Mouse (Mus musculus) neural tube, embryonic 13.5 days (tissue): ENCODE data around the gene 5830473C10Rik. TPM values are rescaled to one million over a fixed set of nuclear protein-coding genes. Genes with fewer than 3 reads are reported as not detected.

Experiments used
- ATAC-seq: fragments of 200-750 bp; cut with Nextera tagmentation; 2 replicates; pipeline ENCODE4 v1.8.0; 2017; ENCODE audit warnings: low read depth, mild to moderate bottlenecking, moderate TSS enrichment, moderate library complexity
- H3K27ac ChIP-seq: fragments of 300-500 bp; sonication (generic); replicated peaks from 2 replicates; pipeline ENCODE4 v1.5.1; 2015; ENCODE audit warnings: moderate library complexity, mild to moderate bottlenecking, inconsistent platforms
- H3K27me3 ChIP-seq: fragments of 300-500 bp; sonication (generic); 2 replicates; pipeline ENCODE4 v1.6.1; 2015; ENCODE audit warnings: mild to moderate bottlenecking, inconsistent platforms
- H3K36me3 ChIP-seq: fragments of 300-500 bp; sonication (generic); 2 replicates; pipeline ENCODE4 v1.6.1; 2015; ENCODE audit warnings: mild to moderate bottlenecking, inconsistent platforms
- H3K4me1 ChIP-seq: fragments of 300-500 bp; sonication (generic); replicated peaks from 2 replicates; pipeline ENCODE4 v1.6.1; 2015; ENCODE audit warnings: inconsistent platforms
- H3K4me2 ChIP-seq: fragments of 300-500 bp; sonication (generic); 2 replicates; pipeline ENCODE4 v1.6.1; 2015; ENCODE audit warnings: inconsistent platforms, mild to moderate bottlenecking, moderate library complexity
- H3K4me3 ChIP-seq: fragments of 300-500 bp; sonication (generic); 2 replicates; pipeline ENCODE4 v1.5.1; 2015; ENCODE audit warnings: mild to moderate bottlenecking, inconsistent platforms
- H3K9ac ChIP-seq: fragments of 300-500 bp; sonication (generic); 2 replicates; pipeline ENCODE4 v1.6.1; 2015; ENCODE audit warnings: moderate library complexity, mild to moderate bottlenecking, inconsistent platforms
- H3K9me3 ChIP-seq: fragments of 300-500 bp; sonication (generic); 2 replicates; pipeline ENCODE4 v1.6.1; 2016; ENCODE audit warnings: inconsistent platforms
- WGBS: fragments of 180-500 bp; shearing (Covaris S2); methylation state at CpG from one replicate; pipeline ENCODE4 v1.1.7; 2015; 5-methylcytosine and 5-hydroxymethylcytosine counted together
- polyA plus RNA-seq: library from polyadenylated mRNA; unstranded; fragments of >200 nt; fragmentation: Nextera tagmentation; extraction: Ambion mirVana; gene quantifications from 2 replicates; pipeline ENCODE4 v1.2.1, GENCODE M21; 2015

The 5830473C10Rik gene
- polyA plus RNA-seq, result not detected in 2 replicates

DNA sequence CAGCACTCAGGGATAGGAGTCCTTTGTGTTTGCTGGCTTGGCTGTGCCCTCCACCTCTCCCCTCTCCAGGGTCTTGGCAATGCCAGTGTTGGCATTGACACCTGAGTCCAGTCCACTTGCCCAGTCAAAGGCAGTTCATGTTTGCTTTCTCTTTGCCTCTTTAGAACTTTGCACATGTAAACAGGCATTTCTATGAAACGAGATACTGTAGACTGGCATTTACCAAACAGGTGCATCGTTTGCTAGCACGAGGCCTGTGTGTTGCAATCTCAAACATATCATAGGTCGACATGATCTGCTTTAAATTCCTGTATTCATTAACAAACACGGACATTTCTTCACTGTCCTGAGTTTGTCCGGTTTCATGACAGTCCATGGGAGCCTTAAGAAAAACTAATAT lies at the start of gene 5830473C10Rik:
TSS of gene 5830473C10Rik (plus strand) at position 365 of the 400 bp plus-strand sequence.
- ATAC-seq, result no peak
- Histone ChIP-seq H3K9ac (no peak within 1 kb of the TSS), H3K27me3 (no peaks in the 10 kb centered on the region), H3K36me3 (no peaks in the 10 kb centered on the region), H3K27ac (no peak within 1 kb of the TSS), H3K4me2 (no peak within 1 kb of the TSS), H3K4me3 (no peak within 1 kb of the TSS), H3K9me3 (no peaks in the 10 kb centered on the region), H3K4me1 (no peaks in the 10 kb centered on the region)
- WGBS, result 94% methylated on average over 6 of the region's 6 CpGs

DNA sequence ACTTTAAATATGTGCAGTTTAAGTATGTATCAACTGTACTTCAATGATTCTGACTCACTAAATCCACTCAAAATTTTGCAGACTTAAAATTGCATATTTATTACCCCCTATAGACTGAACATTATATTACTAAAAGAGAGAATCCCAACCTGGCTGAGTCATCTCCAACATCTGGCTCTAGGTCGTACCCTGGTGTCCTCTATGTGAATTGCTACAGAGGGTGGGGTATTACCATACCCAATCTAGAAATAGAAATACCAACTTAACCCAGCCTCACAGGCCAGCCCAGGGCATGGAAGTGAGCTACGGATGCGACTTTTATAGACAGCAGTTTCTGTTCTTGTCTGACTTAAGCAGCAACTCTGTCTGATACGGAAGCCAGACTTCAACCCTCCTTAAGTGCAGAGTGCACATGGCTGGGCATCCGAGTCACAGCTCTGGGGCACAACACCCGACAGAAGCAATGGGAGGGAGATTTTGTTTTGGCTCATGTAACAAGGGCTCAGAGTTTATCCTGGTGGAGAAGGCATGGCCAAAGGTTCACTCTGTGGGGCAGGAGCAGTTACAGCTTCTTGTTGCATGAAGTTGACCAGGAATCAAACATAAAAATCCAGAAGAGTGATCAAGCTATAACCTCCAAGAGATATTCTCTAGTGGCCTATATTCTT lies 48.5 kb upstream of the 5830473C10Rik start:
- no peaks in the 10 kb centered on the region for H3K36me3 ChIP-seq
- no peak overlapping the region for H3K4me3 ChIP-seq
- H3K27ac ChIP-seq, result no peak overlapping the region
- no peaks in the 10 kb centered on the region for H3K27me3 ChIP-seq
- H3K4me1 ChIP-seq, result no peaks in the 10 kb centered on the region
- no peaks in the 10 kb centered on the region for H3K9me3 ChIP-seq
- no peak overlapping the region for H3K9ac ChIP-seq
- 88% methylated on average over 6 of the region's 6 CpGs for WGBS
- H3K4me2 ChIP-seq, result no peak overlapping the region
- ATAC-seq, result no peak

DNA sequence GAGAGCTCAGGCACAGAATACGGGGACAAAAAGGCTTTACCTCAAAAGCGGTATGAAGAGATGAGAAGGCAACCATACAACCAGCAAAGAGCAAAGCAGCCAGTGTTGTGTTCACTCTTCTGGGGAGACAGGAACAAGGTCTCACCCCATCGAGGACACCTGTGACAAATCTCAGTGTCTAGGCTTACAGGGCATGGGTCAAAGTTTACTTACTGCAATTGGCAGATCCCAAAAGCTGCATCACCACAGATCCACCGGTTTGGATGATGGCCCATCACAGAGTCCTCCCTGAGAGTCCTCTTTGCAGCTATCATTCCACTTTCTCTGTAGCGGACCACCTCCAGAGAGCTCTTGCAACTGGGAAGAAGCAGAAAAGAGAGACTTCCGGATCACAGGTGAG lies 45.3 kb upstream of the 5830473C10Rik start:
- ATAC-seq, result no peak
- H3K4me1 ChIP-seq, result no peaks in the 10 kb centered on the region
- H3K27ac ChIP-seq, result no peak overlapping the region
- no peaks in the 10 kb centered on the region for H3K27me3 ChIP-seq
- H3K4me2 ChIP-seq, result no peak overlapping the region
- no peak overlapping the region for H3K4me3 ChIP-seq
- 91% methylated on average over 6 of the region's 6 CpGs for WGBS
- H3K9me3 ChIP-seq, result no peaks in the 10 kb centered on the region
- H3K9ac ChIP-seq, result no peak overlapping the region
- no peaks in the 10 kb centered on the region for H3K36me3 ChIP-seq

DNA sequence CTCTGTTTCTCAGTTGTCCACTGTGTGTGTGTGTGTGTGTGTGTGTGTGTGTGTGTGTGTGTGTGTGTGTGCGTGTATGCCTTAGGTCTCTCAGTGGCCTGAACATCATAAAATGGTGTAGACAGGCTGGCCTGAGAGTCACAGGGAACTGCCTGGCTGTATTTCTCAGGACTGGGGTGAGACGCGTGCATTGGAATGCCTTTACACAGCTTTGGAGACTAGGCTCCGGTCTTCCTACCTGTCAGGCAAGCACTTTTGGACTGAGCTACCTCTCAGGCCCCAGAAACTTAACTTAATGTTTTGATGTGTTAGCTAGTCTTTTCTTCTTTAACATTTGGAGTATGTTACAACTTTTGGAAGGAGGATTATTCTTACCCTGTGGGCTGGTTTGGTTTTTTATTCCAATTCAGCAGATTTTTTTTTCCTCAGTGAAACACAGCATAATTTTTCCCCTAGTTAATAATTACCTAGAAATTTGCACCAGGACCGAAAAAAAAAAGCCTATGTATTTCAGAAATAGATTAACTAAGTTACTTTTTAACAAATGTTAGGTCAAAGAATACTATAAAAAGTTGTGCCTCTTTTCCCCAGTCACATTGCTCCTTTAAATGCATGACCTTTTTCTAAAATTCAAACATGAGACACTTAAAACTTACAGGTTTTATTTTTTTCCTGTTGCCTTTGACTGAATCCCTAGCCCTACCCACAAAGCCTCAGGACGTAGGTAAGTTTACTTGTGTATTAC lies 42.4 kb upstream of the 5830473C10Rik start, which contains the start of gene Afm:
TSS of gene Afm (plus strand) at position 577 of the 745 bp plus-strand sequence.
- H3K4me1 ChIP-seq, result no peaks in the 10 kb centered on the region
- 84% methylated on average over 6 of the region's 6 CpGs for WGBS
- ATAC-seq, result no peak
- H3K9me3 ChIP-seq, result no peaks in the 10 kb centered on the region
- no peak within 1 kb of the TSS for H3K9ac ChIP-seq
- H3K36me3 ChIP-seq, result no peaks in the 10 kb centered on the region
- no peak within 1 kb of the TSS for H3K4me2 ChIP-seq
- no peak within 1 kb of the TSS for H3K4me3 ChIP-seq
- H3K27me3 ChIP-seq, result no peaks in the 10 kb centered on the region
- H3K27ac ChIP-seq, result no peak within 1 kb of the TSS

DNA sequence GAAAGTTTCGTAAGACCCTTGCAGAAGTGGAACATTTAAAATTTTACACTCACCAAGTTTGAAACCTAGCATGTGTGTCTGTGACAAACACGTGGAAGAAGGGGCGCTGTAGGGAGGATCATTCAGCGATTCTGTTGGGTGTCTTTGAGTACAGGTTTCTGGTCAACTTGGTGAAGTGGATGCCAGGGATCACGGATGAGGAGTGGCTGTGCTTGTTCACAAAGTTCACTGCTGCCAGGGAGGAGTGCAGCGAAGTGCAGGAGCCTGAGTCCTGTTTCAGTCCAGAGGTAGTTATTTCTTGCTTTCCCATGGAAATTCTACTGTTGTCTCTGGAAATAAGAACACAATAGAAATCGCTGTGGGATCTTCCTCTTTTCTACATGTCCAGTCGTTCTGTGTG lies 9.7 kb upstream of the 5830473C10Rik start:
- Histone ChIP-seq H3K9ac (no peak overlapping the region), H3K27me3 (no peaks in the 10 kb centered on the region), H3K4me1 (no peaks in the 10 kb centered on the region), H3K27ac (no peak overlapping the region), H3K9me3 (no peaks in the 10 kb centered on the region), H3K36me3 (no peaks in the 10 kb centered on the region), H3K4me3 (no peak overlapping the region), H3K4me2 (no peak overlapping the region)
- 88% methylated on average over 8 of the region's 8 CpGs for WGBS
- no peak for ATAC-seq

DNA sequence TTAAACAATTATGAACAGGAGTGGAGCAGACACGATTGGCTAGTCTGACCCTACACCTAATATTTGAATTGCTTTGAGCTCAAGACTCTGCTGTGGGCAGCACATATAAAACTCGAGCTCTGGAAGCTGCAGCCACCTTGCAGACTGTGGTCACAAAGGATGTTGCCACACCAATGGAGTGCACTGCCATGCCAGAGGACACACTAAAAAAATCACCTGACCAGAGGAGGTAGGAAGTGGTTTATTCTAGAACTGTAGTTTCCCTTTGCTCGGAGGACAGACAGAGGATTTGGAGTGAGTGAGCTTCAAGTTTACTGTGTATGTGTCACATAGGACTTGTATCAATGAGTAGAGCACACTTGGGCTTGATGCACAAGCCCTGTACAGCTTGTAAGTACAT lies 4.9 kb upstream of the 5830473C10Rik start:
- ATAC-seq, result no peak
- Histone ChIP-seq H3K4me1 (no peaks in the 10 kb centered on the region), H3K4me3 (no peak overlapping the region), H3K36me3 (no peaks in the 10 kb centered on the region), H3K9me3 (no peaks in the 10 kb centered on the region), H3K9ac (no peak overlapping the region), H3K27me3 (no peaks in the 10 kb centered on the region), H3K27ac (no peak overlapping the region), H3K4me2 (no peak overlapping the region)
- WGBS, result 82% methylated on average over 3 of the region's 3 CpGs

DNA sequence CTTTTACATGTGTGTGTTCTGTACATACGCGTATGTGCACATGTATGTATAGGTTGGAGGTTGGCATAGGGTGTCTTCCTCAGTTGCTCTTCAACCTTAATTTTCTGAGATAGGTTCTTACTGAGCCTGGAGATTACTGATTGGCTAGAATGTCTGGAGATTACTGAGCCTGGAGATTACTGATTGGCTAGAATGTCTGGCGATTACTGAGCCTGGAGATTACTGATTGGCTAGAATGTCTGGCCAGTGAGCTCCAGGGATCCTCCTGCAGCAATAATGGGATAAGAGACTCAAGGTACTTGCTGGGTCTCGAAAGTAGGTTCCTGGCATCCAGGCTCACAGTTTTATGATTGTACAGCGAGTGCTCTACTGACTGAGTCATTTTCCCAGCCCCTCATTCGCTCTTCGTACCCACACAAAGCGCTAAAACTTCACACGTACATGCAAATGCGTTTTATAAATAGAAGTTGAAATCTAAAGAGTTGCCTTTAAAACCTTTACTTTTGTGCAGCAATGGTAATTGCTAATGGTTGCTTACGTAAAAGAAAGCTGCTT lies 891 bp downstream of the 5830473C10Rik start:
- Histone ChIP-seq H3K4me1 (no peaks in the 10 kb centered on the region), H3K27ac (no peak overlapping the region), H3K4me3 (no peak overlapping the region), H3K36me3 (no peaks in the 10 kb centered on the region), H3K4me2 (no peak overlapping the region), H3K9me3 (no peaks in the 10 kb centered on the region), H3K9ac (no peak overlapping the region), H3K27me3 (no peaks in the 10 kb centered on the region)
- no peak for ATAC-seq
- WGBS, result 93% methylated on average over 11 of the region's 11 CpGs

DNA sequence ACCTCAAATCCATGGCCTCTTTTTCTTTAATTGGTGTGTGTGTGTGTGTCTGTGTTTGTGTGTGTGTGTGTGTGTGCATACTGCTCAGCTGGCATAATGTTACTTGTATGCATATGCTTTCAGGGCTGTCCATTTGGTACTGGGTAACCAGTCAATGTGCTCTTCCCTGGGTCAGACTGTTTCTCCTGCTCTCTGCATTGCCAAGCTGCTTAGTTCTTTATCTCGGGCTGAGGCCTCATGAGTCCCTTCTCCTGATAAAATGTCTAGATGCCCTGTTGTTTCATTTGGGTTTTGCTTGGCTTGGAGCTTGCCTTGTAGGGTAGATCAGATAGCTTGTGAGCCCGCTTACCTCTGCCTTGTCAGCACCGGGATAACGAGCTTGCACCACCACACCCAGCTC lies 2.0 kb downstream of the 5830473C10Rik start:
- 92% methylated on average over 4 of the region's 4 CpGs for WGBS
- ATAC-seq, result no peak
- H3K27me3 ChIP-seq, result no peaks in the 10 kb centered on the region

DNA sequence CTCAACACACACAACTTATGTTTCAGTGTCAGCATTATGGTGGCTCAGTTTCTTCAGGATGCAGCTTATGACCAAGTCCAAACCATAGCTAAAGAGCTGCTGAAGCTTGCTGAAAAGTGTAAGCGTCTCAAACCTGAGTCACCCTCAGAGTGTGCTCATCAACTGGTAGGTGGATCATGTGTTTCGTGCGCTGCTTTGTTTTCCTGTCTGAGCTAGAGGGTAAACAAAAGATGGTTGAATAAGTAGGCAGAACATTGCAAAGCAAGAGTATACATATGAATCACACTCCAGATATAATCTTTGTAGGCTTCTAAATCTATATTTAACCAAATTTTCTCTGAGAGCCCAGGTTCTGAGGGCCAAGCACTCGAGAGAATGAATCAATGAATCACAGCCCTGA lies 3.3 kb downstream of the 5830473C10Rik start:
- H3K36me3 ChIP-seq, result no peaks in the 10 kb centered on the region
- no peak for ATAC-seq
- no peaks in the 10 kb centered on the region for H3K27me3 ChIP-seq
- H3K4me1 ChIP-seq, result no peaks in the 10 kb centered on the region
- no peak overlapping the region for H3K4me3 ChIP-seq
- H3K27ac ChIP-seq, result no peak overlapping the region
- H3K4me2 ChIP-seq, result no peak overlapping the region
- no peak overlapping the region for H3K9ac ChIP-seq
- no peaks in the 10 kb centered on the region for H3K9me3 ChIP-seq
- WGBS, result 89% methylated on average over 4 of the region's 4 CpGs

More for the DNA sequence above, 2.0 kb downstream of the 5830473C10Rik start:
- H3K27ac ChIP-seq, result no peak overlapping the region
- no peaks in the 10 kb centered on the region for H3K4me1 ChIP-seq
- no peak overlapping the region for H3K4me2 ChIP-seq
- H3K4me3 ChIP-seq, result no peak overlapping the region
- H3K36me3 ChIP-seq, result no peaks in the 10 kb centered on the region
- no peak overlapping the region for H3K9ac ChIP-seq
- no peaks in the 10 kb centered on the region for H3K9me3 ChIP-seq

DNA sequence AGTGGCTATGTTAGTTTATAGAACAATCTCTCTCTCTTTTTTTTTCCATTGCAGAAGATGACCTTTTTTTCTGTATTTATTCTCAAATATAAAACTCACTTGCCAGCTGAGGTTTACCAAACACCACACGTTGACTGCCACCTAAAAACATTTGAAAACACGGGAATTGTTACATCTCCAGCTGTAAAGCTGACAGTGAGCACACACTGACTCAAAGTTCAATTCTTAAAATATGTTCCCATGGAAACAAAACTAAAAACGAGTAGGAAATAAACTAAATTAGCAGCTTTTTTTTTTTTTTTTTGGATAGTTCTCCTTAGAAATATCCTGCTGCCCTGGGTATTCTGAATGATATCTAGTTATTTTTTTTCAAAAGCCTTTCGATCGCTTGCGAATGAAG lies 4.3 kb downstream of the 5830473C10Rik start:
- H3K9me3 ChIP-seq, result no peaks in the 10 kb centered on the region
- H3K4me1 ChIP-seq, result no peaks in the 10 kb centered on the region
- ATAC-seq, result no peak
- H3K27ac ChIP-seq, result no peak overlapping the region
- no peaks in the 10 kb centered on the region for H3K36me3 ChIP-seq
- H3K4me3 ChIP-seq, result no peak overlapping the region
- H3K27me3 ChIP-seq, result no peaks in the 10 kb centered on the region
- no peak overlapping the region for H3K4me2 ChIP-seq
- no peak overlapping the region for H3K9ac ChIP-seq
- 82% methylated on average over 6 of the region's 6 CpGs for WGBS

DNA sequence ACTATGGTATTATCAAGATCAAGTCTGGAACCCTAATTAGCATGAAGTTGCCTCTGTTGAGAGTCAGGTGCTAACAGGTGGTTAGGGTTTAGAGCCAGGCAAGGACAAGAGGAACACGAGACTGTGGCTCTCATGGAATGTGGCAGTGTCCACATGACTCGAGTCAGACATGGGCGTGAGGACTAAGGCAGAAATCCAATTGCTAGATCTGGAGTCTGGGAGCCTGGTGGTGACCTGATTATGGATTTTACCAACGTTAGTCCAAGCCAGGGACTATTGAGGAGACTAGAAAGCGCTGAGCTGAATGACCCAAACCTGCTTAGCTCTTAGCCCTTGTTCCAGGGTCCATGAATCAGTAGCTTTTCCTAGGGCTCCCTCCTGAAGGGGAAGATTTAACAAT lies 6.9 kb downstream of the 5830473C10Rik start:
- no peak overlapping the region for H3K4me3 ChIP-seq
- no peaks in the 10 kb centered on the region for H3K27me3 ChIP-seq
- H3K4me2 ChIP-seq, result no peak overlapping the region
- H3K4me1 ChIP-seq, result no peaks in the 10 kb centered on the region; the same call in 1 of the 2 replicates
- ATAC-seq, result no peak
- WGBS, result 80% methylated on average over 5 of the region's 5 CpGs
- no peaks in the 10 kb centered on the region for H3K9me3 ChIP-seq
- H3K27ac ChIP-seq, result no peak overlapping the region
- no peak overlapping the region for H3K9ac ChIP-seq
- no peaks in the 10 kb centered on the region for H3K36me3 ChIP-seq

DNA sequence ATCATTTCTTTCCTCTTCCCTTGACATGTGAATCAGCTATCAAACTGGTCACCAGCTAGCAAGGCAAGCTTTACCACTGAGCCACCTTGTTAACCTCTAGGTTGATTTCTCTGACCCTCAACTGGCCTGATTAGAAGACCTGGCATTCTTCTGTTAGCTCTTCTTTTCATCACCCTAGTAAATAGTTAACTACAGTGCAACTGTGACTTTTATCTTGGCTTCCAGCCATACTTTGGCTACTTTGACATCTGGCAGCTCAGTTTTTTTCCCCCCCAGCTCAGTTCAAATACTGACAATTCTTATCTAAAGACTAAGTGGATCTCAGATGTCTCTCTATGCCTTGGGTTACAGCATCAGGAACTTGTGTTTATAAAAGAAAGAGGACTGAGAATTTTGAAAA lies 7.4 kb downstream of the 5830473C10Rik start:
- Histone ChIP-seq H3K36me3 (no peaks in the 10 kb centered on the region), H3K9ac (no peak overlapping the region), H3K4me1 (no peaks in the 10 kb centered on the region; the same call in 1 of the 2 replicates), H3K27ac (no peak overlapping the region), H3K9me3 (no peaks in the 10 kb centered on the region), H3K27me3 (no peaks in the 10 kb centered on the region), H3K4me3 (no peak overlapping the region), H3K4me2 (no peak overlapping the region)
- ATAC-seq, result no peak
